Mouse (Mus musculus) intestine, postnatal 0 days (tissue): ENCODE data around the gene Sult4a1. TPM values are rescaled to one million over a fixed set of nuclear protein-coding genes. Genes with fewer than 3 reads are reported as not detected.

Experiments used
- ATAC-seq: fragments of 200-750 bp; cut with Nextera tagmentation; 2 replicates; pipeline ENCODE4 v1.8.0; 2017; ENCODE audit warnings: mild to moderate bottlenecking, moderate TSS enrichment, moderate library complexity
- H3K27ac ChIP-seq: fragments of 300-500 bp; sonication (generic); 2 replicates; pipeline ENCODE4 v1.5.1; 2014; ENCODE audit warnings: mild to moderate bottlenecking, low read depth, low read length, moderate library complexity
- H3K27me3 ChIP-seq: fragments of 300-500 bp; sonication (generic); replicated peaks from 2 replicates; pipeline ENCODE4 v1.6.1; 2014; ENCODE audit warnings: low read length, mixed read lengths; ENCODE audit not compliant: control insufficient read depth, insufficient read depth
- H3K36me3 ChIP-seq: fragments of 300-500 bp; sonication (generic); 2 replicates; pipeline ENCODE4 v1.6.1; 2014; ENCODE audit warnings: mild to moderate bottlenecking, moderate library complexity; ENCODE audit not compliant: control insufficient read depth, insufficient read depth
- H3K4me1 ChIP-seq: fragments of 300-500 bp; sonication (generic); replicated peaks from 2 replicates; pipeline ENCODE4 v1.6.1; 2014; ENCODE audit warnings: antibody characterized with exemption, low read length, mixed read lengths; ENCODE audit not compliant: control insufficient read depth, insufficient read depth
- H3K4me2 ChIP-seq: fragments of 300-500 bp; sonication (generic); replicated peaks from 2 replicates; pipeline ENCODE4 v1.6.1; 2014; ENCODE audit warnings: low read depth, mild to moderate bottlenecking, moderate library complexity
- H3K4me3 ChIP-seq: fragments of 300-500 bp; sonication (generic); 2 replicates; pipeline ENCODE4 v1.5.1; 2014; ENCODE audit warnings: low read depth, low read length
- H3K9ac ChIP-seq: fragments of 300-500 bp; sonication (generic); 2 replicates; pipeline ENCODE4 v1.6.1; 2014; ENCODE audit warnings: mild to moderate bottlenecking, low read depth, low read length
- H3K9me3 ChIP-seq: fragments of 300-500 bp; sonication (generic); 2 replicates; pipeline ENCODE4 v1.6.1; 2016; ENCODE audit warnings: mixed run types; ENCODE audit not compliant: control insufficient read depth
- CTCF ChIP-seq: sonication (generic); IDR thresholded peaks from 2 replicates; pipeline ENCODE4 v1.5.1; 2016; ENCODE audit warnings: low read depth, mild to moderate bottlenecking, control low read depth, antibody characterized with exemption, moderate library complexity
- WGBS: fragments of 180-500 bp; shearing (Covaris S2); extraction: QIAGEN DNeasy Blood & Tissue Kit; methylation state at CpG from one replicate; pipeline ENCODE4 v1.1.7; 2014; 5-methylcytosine and 5-hydroxymethylcytosine counted together
- polyA plus RNA-seq: library from polyadenylated mRNA; unstranded; fragments of >200 nt; fragmentation: Nextera tagmentation; extraction: Ambion mirVana; gene quantifications from 2 replicates; pipeline ENCODE4 v1.2.1, GENCODE M21; 2015

The Sult4a1 gene
- polyA plus RNA-seq, 1 experiment from 2014 or later = 4.5 TPM

DNA sequence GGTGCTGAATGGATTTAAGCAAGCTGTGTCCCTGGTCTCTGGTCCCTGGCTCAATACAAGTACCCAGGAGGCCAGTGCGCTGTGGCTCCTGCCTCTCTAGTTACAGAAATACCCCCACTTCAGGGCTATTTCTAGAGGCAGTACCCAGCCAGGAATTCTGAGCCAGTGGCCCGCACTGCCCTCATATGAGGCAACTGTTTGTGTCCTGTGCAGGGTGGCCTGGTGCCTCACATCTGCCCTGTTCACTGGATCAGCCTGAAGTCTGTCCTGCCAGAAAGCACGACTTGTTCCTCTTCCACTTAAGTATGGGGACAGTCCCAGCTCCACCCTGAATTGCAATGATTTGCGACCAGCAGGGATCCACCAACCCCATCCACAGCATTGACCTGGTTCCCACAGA, 27.9 kb upstream of the Sult4a1 start:
- WGBS = 70% methylated on average over 4 of the region's 4 CpGs
- H3K4me2 ChIP-seq = no peak overlapping the region
- H3K9ac ChIP-seq = no peak overlapping the region
- H3K9me3 ChIP-seq = no peaks in the 10 kb centered on the region
- no peaks in the 10 kb centered on the region for H3K27me3 ChIP-seq
- no peak for TF ChIP-seq CTCF
- no peak for ATAC-seq
- H3K4me1 ChIP-seq = no peaks in the 10 kb centered on the region
- no peak overlapping the region for H3K4me3 ChIP-seq
- H3K36me3 ChIP-seq = no peaks in the 10 kb centered on the region
- no peak overlapping the region for H3K27ac ChIP-seq

DNA sequence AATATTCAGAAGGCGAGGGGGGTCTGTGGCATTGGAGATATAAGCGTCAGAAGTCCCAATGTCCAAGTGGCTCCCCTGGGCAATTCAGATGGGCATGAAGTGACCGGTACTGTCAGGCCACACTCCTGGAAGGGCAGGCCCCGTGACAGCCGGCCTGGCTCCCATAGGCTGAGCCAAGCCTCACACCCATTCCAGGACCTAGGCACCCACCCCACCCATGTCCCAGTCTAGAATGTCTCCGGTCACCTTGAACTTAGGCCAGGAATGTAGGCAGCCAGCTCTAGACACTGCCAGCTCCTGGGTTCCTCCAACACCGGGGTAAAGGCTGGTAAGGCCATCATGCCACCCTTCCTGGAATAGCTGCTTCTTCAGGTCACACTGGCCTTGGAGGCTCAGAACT, 26.4 kb upstream of the Sult4a1 start:
- WGBS = 93% methylated on average over 7 of the region's 7 CpGs
- Histone ChIP-seq H3K4me1 (no peaks in the 10 kb centered on the region), H3K27ac (no peak overlapping the region), H3K9ac (no peak overlapping the region), H3K4me3 (no peak overlapping the region), H3K27me3 (no peaks in the 10 kb centered on the region), H3K9me3 (no peaks in the 10 kb centered on the region), H3K36me3 (no peaks in the 10 kb centered on the region), H3K4me2 (no peak overlapping the region)
- ATAC-seq = no peak
- TF ChIP-seq CTCF = no peak

GRCm38 (mm10) chr15:84131096-84131786, 25.7 kb upstream of the Sult4a1 start:
- H3K4me2 ChIP-seq = no peak overlapping the region
- H3K4me3 ChIP-seq = no peak overlapping the region
- H3K4me1 ChIP-seq = no peaks in the 10 kb centered on the region
- H3K36me3 ChIP-seq = no peaks in the 10 kb centered on the region
- WGBS = 54% methylated on average over 16 of the region's 16 CpGs
- no peaks in the 10 kb centered on the region for H3K27me3 ChIP-seq
- H3K9me3 ChIP-seq = no peaks in the 10 kb centered on the region
- ATAC-seq = no peak
- TF ChIP-seq CTCF = no peak
- no peak overlapping the region for H3K9ac ChIP-seq
- no peak overlapping the region for H3K27ac ChIP-seq

- Histone ChIP-seq H3K36me3 (no peaks in the 10 kb centered on the region), H3K27me3 (no peaks in the 10 kb centered on the region), H3K4me3 (no peak overlapping the region), H3K27ac (no peak overlapping the region), H3K4me1 (no peaks in the 10 kb centered on the region), H3K9me3 (no peaks in the 10 kb centered on the region), H3K9ac (no peak overlapping the region), H3K4me2 (no peak overlapping the region)
- no peak for ATAC-seq
- TF ChIP-seq CTCF = no peak; the same call in 1 of the 2 replicates
- 36% methylated on average over 5 of the region's 5 CpGs for WGBS
Measured at GRCm38 (mm10) chr15:84126871-84127270, 21.3 kb upstream of the Sult4a1 start.

DNA sequence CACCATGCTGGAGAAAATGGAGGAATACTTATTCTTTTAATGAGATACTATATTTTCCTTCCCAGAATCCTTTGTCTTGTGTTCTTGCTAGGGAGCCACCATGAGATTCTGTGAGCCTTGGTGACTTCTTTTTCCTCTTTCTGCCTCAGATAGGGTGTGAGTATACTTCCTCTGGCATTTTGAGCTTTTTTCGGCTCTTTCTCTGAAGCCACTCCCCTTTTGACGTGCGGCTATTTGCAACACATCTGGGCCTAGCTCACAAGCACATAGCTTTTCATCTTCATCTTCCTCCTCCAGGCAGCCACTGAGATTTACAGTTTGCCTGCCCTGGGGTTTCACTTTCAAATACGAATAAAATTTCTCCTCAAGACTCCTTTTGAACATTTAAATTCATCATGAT, 20.9 kb upstream of the Sult4a1 start:
- Histone ChIP-seq H3K4me2 (no peak overlapping the region), H3K9me3 (no peaks in the 10 kb centered on the region), H3K27me3 (no peaks in the 10 kb centered on the region), H3K36me3 (no peaks in the 10 kb centered on the region), H3K27ac (no peak overlapping the region), H3K9ac (no peak overlapping the region), H3K4me3 (no peak overlapping the region), H3K4me1 (no peaks in the 10 kb centered on the region)
- TF ChIP-seq CTCF = no peak
- WGBS = 53% methylated on average over 4 of the region's 4 CpGs
- no peak for ATAC-seq

- H3K4me1 ChIP-seq = no peaks in the 10 kb centered on the region
- peak; percentile 43; the same call in 1 of the 2 replicates for TF ChIP-seq CTCF
- 65% methylated on average over 7 of the region's 7 CpGs for whole genome bisulfite sequencing
Measured at GRCm38 (mm10) chr15:84124086-84124485, 18.5 kb upstream of the Sult4a1 start.

DNA sequence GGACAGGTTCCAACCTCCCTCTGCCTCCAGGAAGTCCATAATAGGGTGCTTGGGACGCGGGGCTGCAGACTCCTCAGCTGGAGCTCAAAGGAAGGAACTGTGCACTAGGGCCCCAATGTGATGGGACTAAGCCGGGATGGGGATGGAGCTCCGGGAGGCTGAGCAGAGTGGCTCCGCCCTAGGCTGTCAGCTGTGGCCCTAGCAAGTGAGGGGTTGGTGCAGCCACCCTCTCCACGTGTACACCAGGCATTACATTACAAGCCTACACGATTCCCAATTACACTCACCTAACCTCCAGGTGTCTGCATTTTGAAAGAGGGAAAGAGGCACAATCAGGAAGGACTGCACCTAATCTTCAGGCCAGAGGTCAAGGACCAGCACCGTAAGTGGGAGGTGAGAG, 17.5 kb upstream of the Sult4a1 start, which contains the start of gene Pnpla5:
Gene Pnpla5, minus strand, starts transcription at position 101 of the 400 bp plus-strand sequence.
- no peak within 1 kb of the TSS for H3K4me2 ChIP-seq
- ATAC-seq = no peak
- 63% methylated on average over 8 of the region's 8 CpGs for WGBS
- H3K4me3 ChIP-seq = no peak within 1 kb of the TSS
- H3K27ac ChIP-seq = no peak within 1 kb of the TSS
- no peaks in the 10 kb centered on the region for H3K9me3 ChIP-seq
- TF ChIP-seq CTCF = no peak
- no peak within 1 kb of the TSS for H3K9ac ChIP-seq
- H3K27me3 ChIP-seq = no peaks in the 10 kb centered on the region
- H3K4me1 ChIP-seq = no peaks in the 10 kb centered on the region
- no peaks in the 10 kb centered on the region for H3K36me3 ChIP-seq

More at GRCm38 (mm10) chr15:84124086-84124485, 18.5 kb upstream of the Sult4a1 start:
- ATAC-seq = no peak
- Histone ChIP-seq H3K4me2 (no peak overlapping the region), H3K4me3 (no peak overlapping the region), H3K27me3 (no peaks in the 10 kb centered on the region), H3K36me3 (no peaks in the 10 kb centered on the region), H3K9ac (no peak overlapping the region), H3K27ac (no peak overlapping the region), H3K9me3 (no peaks in the 10 kb centered on the region)
